ENCODE assay signal across 11 mouse cellular contexts in genomic region chr11:117989926-117990325, GRCm38 (mm10). TPM values are rescaled to one million over a fixed set of nuclear protein-coding genes. Genes with fewer than 3 reads are reported as not detected.
A peak's percentile ranks its signal among the peaks of the same experiment; 100 is the strongest.
DNase-seq lines count a peak whose midpoint lies in the region; ATAC-seq and TF ChIP-seq lines count a peak whose summit lies in the region.
"Had no signal": no experiment of that assay in that cellular context is flagged by ENCODE, and none has a peak within 500 bp of the region (broad histone marks: within the 10 kb centered on the region; RNA-seq: fewer than 3 reads in every experiment).

No protein-coding gene starts in this region.

- no peak overlapping the region for H3K4me2 ChIP-seq in forebrain, postnatal 0 days (ENCODE audit: low read depth)
- no peak overlapping the region for H3K4me2 ChIP-seq in forebrain, embryonic 11.5 days (ENCODE audit: low read depth, low read length, severe bottlenecking)
- peak overlapping the region; percentile 2; the same call in 1 of the 2 replicates for H3K4me2 ChIP-seq in neural tube, embryonic 11.5 days (ENCODE audit: low read depth)
- H3K4me2 ChIP-seq in neural tube, embryonic 15.5 days: no peak overlapping the region
- no peak overlapping the region for H3K4me2 ChIP-seq in neural tube, embryonic 14.5 days (ENCODE audit: low read depth, low read length)
- H3K4me2 ChIP-seq: midbrain, embryonic 13.5 days had no signal

- no peak overlapping the region for H3K4me3 ChIP-seq in forebrain, postnatal 0 days (ENCODE audit: low read depth, low read length)
- no peak overlapping the region for H3K4me3 ChIP-seq in forebrain, embryonic 11.5 days (ENCODE audit: low read depth, low read length)
- no peak overlapping the region for H3K4me3 ChIP-seq in neural tube, embryonic 11.5 days (ENCODE audit: low read depth, low read length)
- H3K4me3 ChIP-seq in neural tube, embryonic 15.5 days (replicated peaks): no peak overlapping the region
- H3K4me3 ChIP-seq in brown adipose tissue, adult 24 weeks (ENCODE audit: insufficient read depth, low read depth, low read length): no peak overlapping the region
- H3K4me3 ChIP-seq in neural tube, embryonic 14.5 days (ENCODE audit: low read depth, low read length): no peak overlapping the region
- H3K4me3 ChIP-seq in hindbrain, embryonic 10.5 days: no peak overlapping the region
- H3K4me3 ChIP-seq: embryonic facial prominence, embryonic 10.5 days; midbrain, embryonic 13.5 days had no signal

- DNase-seq in forebrain, postnatal 0 days: no peak
- no peak for DNase-seq in forebrain, embryonic 11.5 days (ENCODE audit: low spot score)
- no peak for DNase-seq in neural tube, embryonic 11.5 days (ENCODE audit: low spot score)
- DNase-seq in kidney, postnatal 10 days: no peak
- DNase-seq in hindbrain, embryonic 10.5 days (ENCODE audit: low spot score): no peak
- DNase-seq: layer of hippocampus, postnatal 36 days had no signal

- peaks cover 23% of the 10 kb centered on the region for H3K4me1 ChIP-seq in forebrain, postnatal 0 days (ENCODE audit: insufficient read depth)
- peaks cover 10% of the 10 kb centered on the region; the same call in 1 of the 2 replicates for H3K4me1 ChIP-seq in forebrain, embryonic 11.5 days (replicated peaks; ENCODE audit: control insufficient read depth, insufficient read depth, low read length)
- peaks cover 18% of the 10 kb centered on the region for H3K4me1 ChIP-seq in neural tube, embryonic 11.5 days (ENCODE audit: control insufficient read depth, insufficient read depth, low read length)
- peaks cover 71% of the 10 kb centered on the region for H3K4me1 ChIP-seq in neural tube, embryonic 15.5 days
- H3K4me1 ChIP-seq in brown adipose tissue, adult 24 weeks (ENCODE audit: control insufficient read depth, insufficient read depth, insufficient read length, low read length): peaks cover 40% of the 10 kb centered on the region
- H3K4me1 ChIP-seq in neural tube, embryonic 14.5 days (ENCODE audit: control insufficient read depth, insufficient read depth, low read length): peaks cover 20% of the 10 kb centered on the region
- peaks cover 82% of the 10 kb centered on the region for H3K4me1 ChIP-seq in hindbrain, embryonic 10.5 days (replicated peaks)

- 0 out of 2 replicates have a peak, but pooled peaks have one; percentile 11 for TF ChIP-seq CTCF in forebrain, postnatal 0 days (IDR thresholded peaks at IDR 0.05; ENCODE audit: low read depth)

- no peaks in the 10 kb centered on the region for H3K27me3 ChIP-seq in forebrain, postnatal 0 days (ENCODE audit: insufficient read depth, low read length)
- H3K27me3 ChIP-seq in forebrain, embryonic 11.5 days (ENCODE audit: control insufficient read depth, insufficient read depth, low read length): no peaks in the 10 kb centered on the region
- H3K27me3 ChIP-seq in neural tube, embryonic 11.5 days (ENCODE audit: control insufficient read depth, insufficient read depth, low read length): no peaks in the 10 kb centered on the region
- no peaks in the 10 kb centered on the region for H3K27me3 ChIP-seq in neural tube, embryonic 15.5 days (replicated peaks)
- H3K27me3 ChIP-seq in neural tube, embryonic 14.5 days (ENCODE audit: control insufficient read depth, insufficient read depth, low read length): no peaks in the 10 kb centered on the region; the same call in 1 of the 2 replicates
- H3K27me3 ChIP-seq in hindbrain, embryonic 10.5 days (ENCODE audit: insufficient read depth, poor library complexity, severe bottlenecking): no peaks in the 10 kb centered on the region
- H3K27me3 ChIP-seq: midbrain, embryonic 13.5 days had no signal

- H3K9me3 ChIP-seq in forebrain, postnatal 0 days (ENCODE audit: low read length): no peaks in the 10 kb centered on the region
- no peaks in the 10 kb centered on the region for H3K9me3 ChIP-seq in forebrain, embryonic 11.5 days (ENCODE audit: control insufficient read depth, low read length)
- no peaks in the 10 kb centered on the region for H3K9me3 ChIP-seq in neural tube, embryonic 11.5 days (ENCODE audit: control insufficient read depth, low read length)
- no peaks in the 10 kb centered on the region for H3K9me3 ChIP-seq in neural tube, embryonic 15.5 days (replicated peaks)
- no peaks in the 10 kb centered on the region for H3K9me3 ChIP-seq in neural tube, embryonic 14.5 days (ENCODE audit: control insufficient read depth, low read length)
- no peaks in the 10 kb centered on the region for H3K9me3 ChIP-seq in hindbrain, embryonic 10.5 days
- H3K9me3 ChIP-seq: embryonic facial prominence, embryonic 10.5 days; midbrain, embryonic 13.5 days had no signal

- no peak for ATAC-seq in forebrain, postnatal 0 days
- no peak for ATAC-seq in forebrain, embryonic 11.5 days (replicated peaks; ENCODE audit: low FRiP score)
- ATAC-seq in neural tube, embryonic 11.5 days (ENCODE audit: insufficient read depth, low FRiP score, low TSS enrichment): no peak
- ATAC-seq in neural tube, embryonic 15.5 days (ENCODE audit: low FRiP score): no peak
- no peak for ATAC-seq in neural tube, embryonic 14.5 days (ENCODE audit: low read depth)
- ATAC-seq: midbrain, embryonic 13.5 days had no signal

- no peak overlapping the region for H3K9ac ChIP-seq in forebrain, postnatal 0 days
- no peak overlapping the region for H3K9ac ChIP-seq in forebrain, embryonic 11.5 days (ENCODE audit: low read length)
- no peak overlapping the region for H3K9ac ChIP-seq in neural tube, embryonic 11.5 days (ENCODE audit: low read length)
- no peak overlapping the region for H3K9ac ChIP-seq in neural tube, embryonic 15.5 days (replicated peaks)
- H3K9ac ChIP-seq in neural tube, embryonic 14.5 days (replicated peaks; ENCODE audit: low read depth, low read length): no peak overlapping the region
- H3K9ac ChIP-seq: midbrain, embryonic 13.5 days had no signal

- H3K27ac ChIP-seq in forebrain, postnatal 0 days (ENCODE audit: low read depth, low read length): no peak overlapping the region
- no peak overlapping the region for H3K27ac ChIP-seq in forebrain, embryonic 11.5 days (ENCODE audit: low read depth, low read length)
- no peak overlapping the region for H3K27ac ChIP-seq in neural tube, embryonic 11.5 days (ENCODE audit: low read depth, low read length)
- H3K27ac ChIP-seq in neural tube, embryonic 15.5 days (replicated peaks): no peak overlapping the region
- H3K27ac ChIP-seq in brown adipose tissue, adult 24 weeks (replicated peaks; ENCODE audit: low read depth, low read length): 0 out of 2 replicates have a peak overlapping the region, but pooled peaks have one; percentile 7
- 0 out of 2 replicates have a peak overlapping the region, but pooled peaks have one; percentile 22 for H3K27ac ChIP-seq in neural tube, embryonic 14.5 days (ENCODE audit: low read depth, low read length)
- no peak overlapping the region for H3K27ac ChIP-seq in hindbrain, embryonic 10.5 days
- H3K27ac ChIP-seq: embryonic facial prominence, embryonic 10.5 days; midbrain, embryonic 13.5 days had no signal

- no peaks in the 10 kb centered on the region for H3K36me3 ChIP-seq in forebrain, postnatal 0 days (ENCODE audit: insufficient read depth)
- H3K36me3 ChIP-seq in forebrain, embryonic 11.5 days (ENCODE audit: control insufficient read depth, insufficient read depth, low read length): no peaks in the 10 kb centered on the region
- H3K36me3 ChIP-seq in neural tube, embryonic 11.5 days (ENCODE audit: control insufficient read depth, insufficient read depth, low read length): no peaks in the 10 kb centered on the region
- H3K36me3 ChIP-seq in neural tube, embryonic 15.5 days: no peaks in the 10 kb centered on the region
- H3K36me3 ChIP-seq in neural tube, embryonic 14.5 days (ENCODE audit: control insufficient read depth, insufficient read depth, low read length): no peaks in the 10 kb centered on the region
- no peaks in the 10 kb centered on the region for H3K36me3 ChIP-seq in hindbrain, embryonic 10.5 days
- H3K36me3 ChIP-seq: embryonic facial prominence, embryonic 10.5 days; midbrain, embryonic 13.5 days had no signal

- 54% methylated on average over 10 of the region's 10 CpGs for WGBS in forebrain, postnatal 0 days
- whole genome bisulfite sequencing in forebrain, embryonic 11.5 days: 59% methylated on average over 10 of the region's 10 CpGs
- 58% methylated on average over 10 of the region's 10 CpGs for WGBS in neural tube, embryonic 11.5 days
- 45% methylated on average over 10 of the region's 10 CpGs for WGBS in neural tube, embryonic 15.5 days
- WGBS in neural tube, embryonic 14.5 days: 44% methylated on average over 10 of the region's 10 CpGs
- WGBS in hindbrain, embryonic 10.5 days: 58% methylated on average over 10 of the region's 10 CpGs

RNA-seq across cellular contexts. Expression of gene Pgs1, which starts 3.8 kb away (rescaled TPM):
- 55.7 and 63.0 TPM in 2 replicates for total RNA-seq in forebrain, postnatal 0 days (2014; rRNA removed)
- polyA plus RNA-seq in forebrain, postnatal 0 days (2015; fragmentation: Nextera tagmentation; extraction: Ambion mirVana): 47.7 and 54.4 TPM in 2 replicates
- 43.4 and 45.7 TPM in 2 replicates for polyA plus RNA-seq in forebrain, embryonic 11.5 days (2014; fragmentation: Nextera tagmentation; extraction: Ambion mirVana)
- polyA plus RNA-seq in neural tube, embryonic 11.5 days (2014; fragmentation: Nextera tagmentation; extraction: Ambion mirVana): 40.9 and 45.9 TPM in 2 replicates
- polyA plus RNA-seq in neural tube, embryonic 15.5 days (2015; fragmentation: Nextera tagmentation; extraction: Ambion mirVana): 60.7 and 62.8 TPM in 2 replicates
- 13.1 and 15.3 TPM in 2 replicates for polyA plus RNA-seq in brown adipose tissue, adult 24 weeks (2012; ENCODE audit: insufficient read depth, insufficient read length, missing spikeins)
- 49.9 and 52.6 TPM in 2 replicates for polyA plus RNA-seq in neural tube, embryonic 14.5 days (2014; fragmentation: Nextera tagmentation; extraction: Ambion mirVana)
- 46.2 and 51.9 TPM in 2 replicates for polyA plus RNA-seq in hindbrain, embryonic 10.5 days (2016; fragmentation: Nextera tagmentation; extraction: Ambion mirVana)

RNA-seq across cellular contexts. Expression of gene Socs3, which starts 20.1 kb away (rescaled TPM):
- total RNA-seq in forebrain, postnatal 0 days (2014; rRNA removed): 7.8 and 11.0 TPM in 2 replicates
- polyA plus RNA-seq in forebrain, postnatal 0 days (2015; fragmentation: Nextera tagmentation; extraction: Ambion mirVana): 6.5 and 8.4 TPM in 2 replicates
- polyA plus RNA-seq in forebrain, embryonic 11.5 days (2014; fragmentation: Nextera tagmentation; extraction: Ambion mirVana): 5.4 and 5.9 TPM in 2 replicates
- 3.7 and 5.1 TPM in 2 replicates for polyA plus RNA-seq in neural tube, embryonic 11.5 days (2014; fragmentation: Nextera tagmentation; extraction: Ambion mirVana)
- 6.7 and 13.2 TPM in 2 replicates for polyA plus RNA-seq in neural tube, embryonic 15.5 days (2015; fragmentation: Nextera tagmentation; extraction: Ambion mirVana)
- polyA plus RNA-seq in brown adipose tissue, adult 24 weeks (2012; ENCODE audit: insufficient read depth, insufficient read length, missing spikeins): 2.5 and 6.6 TPM in 2 replicates
- polyA plus RNA-seq in neural tube, embryonic 14.5 days (2014; fragmentation: Nextera tagmentation; extraction: Ambion mirVana): 2.2 and 5.1 TPM in 2 replicates
- 12.5 and 14.2 TPM in 2 replicates for polyA plus RNA-seq in hindbrain, embryonic 10.5 days (2016; fragmentation: Nextera tagmentation; extraction: Ambion mirVana)

Comparison
In these comparisons a context has a peak if more than half of its experiments do, and no peak if none do; other contexts are left out.
1. H3K27ac ChIP-seq: peak in brown adipose tissue, adult 24 weeks (single experiment) and neural tube, embryonic 14.5 days (single experiment); none in forebrain, postnatal 0 days (single experiment), forebrain, embryonic 11.5 days (single experiment), neural tube, embryonic 11.5 days (single experiment), neural tube, embryonic 15.5 days (single experiment) and hindbrain, embryonic 10.5 days (single experiment).